Mouse (Mus musculus): ENCODE data around the gene Six5. TPM values are rescaled to one million over a fixed set of nuclear protein-coding genes. Genes with fewer than 3 reads are reported as not detected.
A peak's percentile ranks its signal among the peaks of the same experiment; 100 is the strongest.

Six5 gene
- polyA plus RNA-seq, 1 experiment from 2014 or later = 2.5 TPM

DNA sequence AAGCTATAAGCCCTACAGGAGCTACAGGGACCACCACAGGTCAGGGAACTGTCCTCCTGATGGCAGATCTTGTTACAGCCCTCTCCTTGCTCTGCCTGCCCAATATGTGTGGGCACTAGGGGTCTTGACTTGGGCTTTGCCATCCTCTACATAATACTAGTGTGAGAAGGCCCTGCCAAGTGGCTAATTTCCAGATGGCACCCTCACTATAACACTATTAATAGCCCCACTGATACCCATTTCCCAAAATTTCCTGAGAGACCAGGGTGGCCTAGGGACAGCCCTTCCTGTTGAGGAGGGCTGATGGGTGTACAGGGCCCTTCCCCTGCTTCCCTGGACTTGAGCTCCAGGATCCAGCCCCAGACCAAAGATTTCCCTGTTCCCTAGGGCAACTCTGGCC, 3.5 kb downstream of the Six5 start:
- H3K36me3 ChIP-seq (replicated peaks; ENCODE audit: control insufficient read depth, insufficient read depth) = no peaks in the 10 kb centered on the region
- ATAC-seq (ENCODE audit: low FRiP score) = no peak
- H3K27me3 ChIP-seq (ENCODE audit: control insufficient read depth, insufficient read depth, low read length) = peaks cover 13% of the 10 kb centered on the region; the same call in 1 of the 2 replicates
- H3K4me2 ChIP-seq (replicated peaks) = no peak overlapping the region
- DNase-seq (ENCODE audit: low spot score) = no peak
- no peak overlapping the region for H3K4me3 ChIP-seq (replicated peaks; ENCODE audit: low read length)
- peaks cover 20% of the 10 kb centered on the region; the same call in 1 of the 2 replicates for H3K4me1 ChIP-seq (replicated peaks; ENCODE audit: control insufficient read depth, insufficient read depth, low read length)
- no peak overlapping the region for H3K9ac ChIP-seq
- H3K9me3 ChIP-seq (ENCODE audit: control insufficient read depth, low read length) = no peaks in the 10 kb centered on the region
- H3K27ac ChIP-seq = no peak overlapping the region

DNA sequence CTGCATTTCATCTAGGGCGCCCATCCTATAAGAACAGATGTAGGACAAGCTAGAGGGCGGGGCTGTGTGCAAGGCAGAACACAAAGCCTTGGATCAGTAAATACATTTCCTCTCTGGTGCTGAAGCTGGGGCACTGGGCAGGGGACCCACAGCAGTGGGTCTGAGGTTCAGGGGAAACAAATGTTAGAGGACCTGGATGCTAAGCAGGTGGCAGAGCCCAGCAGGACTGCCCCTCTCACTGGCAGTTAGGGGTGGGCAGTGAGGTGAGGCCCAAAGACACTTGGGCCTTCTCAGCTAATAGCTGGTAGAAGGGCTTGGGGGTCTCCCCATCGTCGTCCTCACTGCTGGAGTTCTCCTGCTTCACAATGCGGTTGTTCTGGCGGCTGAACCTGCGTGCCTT, 4.4 kb downstream of the Six5 start:
- Histone ChIP-seq H3K27me3 (ENCODE audit: control insufficient read depth, insufficient read depth, low read length) (peaks cover 13% of the 10 kb centered on the region; the same call in 1 of the 2 replicates), H3K4me2 (replicated peaks) (no peak overlapping the region), H3K27ac (no peak overlapping the region), H3K4me3 (replicated peaks; ENCODE audit: low read length) (no peak overlapping the region), H3K9me3 (ENCODE audit: control insufficient read depth, low read length) (no peaks in the 10 kb centered on the region), H3K4me1 (replicated peaks; ENCODE audit: control insufficient read depth, insufficient read depth, low read length) (peaks cover 12% of the 10 kb centered on the region; the same call in 1 of the 2 replicates), H3K9ac (no peak overlapping the region), H3K36me3 (replicated peaks; ENCODE audit: control insufficient read depth, insufficient read depth) (no peaks in the 10 kb centered on the region)
- DNase-seq (ENCODE audit: low spot score) = no peak
- no peak for ATAC-seq (ENCODE audit: low FRiP score)
- WGBS = 54% methylated on average over 7 of the region's 7 CpGs

- ATAC-seq (ENCODE audit: low FRiP score) = no peak
- H3K9me3 ChIP-seq (ENCODE audit: control insufficient read depth, low read length) = no peaks in the 10 kb centered on the region
- no peaks in the 10 kb centered on the region for H3K36me3 ChIP-seq (replicated peaks; ENCODE audit: control insufficient read depth, insufficient read depth)
- no peak for DNase-seq (ENCODE audit: low spot score)
- peaks cover 11% of the 10 kb centered on the region; the same call in 1 of the 2 replicates for H3K4me1 ChIP-seq (replicated peaks; ENCODE audit: control insufficient read depth, insufficient read depth, low read length)
- H3K4me3 ChIP-seq (replicated peaks; ENCODE audit: low read length) = no peak overlapping the region
- no peak overlapping the region for H3K27ac ChIP-seq
- H3K27me3 ChIP-seq (ENCODE audit: control insufficient read depth, insufficient read depth, low read length) = peaks cover 3% of the 10 kb centered on the region; the same call in 1 of the 2 replicates
- H3K9ac ChIP-seq = no peak overlapping the region
- no peak overlapping the region for H3K4me2 ChIP-seq (replicated peaks)
- 94% methylated on average over 1 of the region's 1 CpGs for WGBS
Observed at GRCm38 (mm10) chr7:19100290-19100689, 5.9 kb downstream of the Six5 start.

DNA sequence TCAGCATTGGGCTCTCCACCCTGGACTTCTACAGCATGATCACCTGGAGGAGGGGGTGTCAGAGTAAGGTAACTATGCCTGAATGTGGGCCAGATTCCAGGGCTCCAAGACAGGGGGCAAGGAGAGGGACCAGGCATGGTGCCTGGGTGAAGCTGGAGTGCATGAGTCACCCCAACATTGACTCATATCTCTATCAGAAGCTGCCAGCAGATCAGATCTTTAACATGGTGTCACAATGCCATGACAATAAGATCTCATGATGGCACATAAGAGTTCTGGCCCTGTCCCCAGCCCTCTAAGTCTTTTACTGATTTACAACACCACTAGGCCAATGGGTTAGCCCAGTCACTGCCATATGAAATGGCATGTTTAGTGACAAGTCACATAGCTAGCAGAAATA, 9.3 kb downstream of the Six5 start:
- no peak overlapping the region for H3K4me2 ChIP-seq (replicated peaks)
- no peaks in the 10 kb centered on the region for H3K4me1 ChIP-seq (replicated peaks; ENCODE audit: control insufficient read depth, insufficient read depth, low read length)
- ATAC-seq (ENCODE audit: low FRiP score) (no peak), DNase-seq (ENCODE audit: low spot score) (no peak)
- no peak overlapping the region for H3K4me3 ChIP-seq (replicated peaks; ENCODE audit: low read length)
- H3K9ac ChIP-seq = no peak overlapping the region
- no peaks in the 10 kb centered on the region for H3K9me3 ChIP-seq (ENCODE audit: control insufficient read depth, low read length)
- no peaks in the 10 kb centered on the region for H3K36me3 ChIP-seq (replicated peaks; ENCODE audit: control insufficient read depth, insufficient read depth)
- no peaks in the 10 kb centered on the region for H3K27me3 ChIP-seq (ENCODE audit: control insufficient read depth, insufficient read depth, low read length)
- H3K27ac ChIP-seq = no peak overlapping the region

GRCm38 (mm10) chr7:19104486-19104885, 10.1 kb downstream of the Six5 start:
- DNase-seq (ENCODE audit: low spot score) (no peak), ATAC-seq (ENCODE audit: low FRiP score) (no peak)
- Histone ChIP-seq H3K9me3 (ENCODE audit: control insufficient read depth, low read length) (no peaks in the 10 kb centered on the region), H3K27ac (no peak overlapping the region), H3K27me3 (ENCODE audit: control insufficient read depth, insufficient read depth, low read length) (no peaks in the 10 kb centered on the region), H3K4me1 (replicated peaks; ENCODE audit: control insufficient read depth, insufficient read depth, low read length) (no peaks in the 10 kb centered on the region), H3K4me3 (replicated peaks; ENCODE audit: low read length) (no peak overlapping the region), H3K36me3 (replicated peaks; ENCODE audit: control insufficient read depth, insufficient read depth) (no peaks in the 10 kb centered on the region), H3K4me2 (replicated peaks) (no peak overlapping the region), H3K9ac (no peak overlapping the region)
- 83% methylated on average over 2 of the region's 2 CpGs for WGBS

GRCm38 (mm10) chr7:19107436-19107835, 13.0 kb downstream of the Six5 start:
- Histone ChIP-seq H3K4me2 (replicated peaks) (no peak overlapping the region), H3K4me1 (replicated peaks; ENCODE audit: control insufficient read depth, insufficient read depth, low read length) (no peaks in the 10 kb centered on the region), H3K27ac (no peak overlapping the region), H3K27me3 (ENCODE audit: control insufficient read depth, insufficient read depth, low read length) (no peaks in the 10 kb centered on the region), H3K36me3 (replicated peaks; ENCODE audit: control insufficient read depth, insufficient read depth) (no peaks in the 10 kb centered on the region), H3K9ac (no peak overlapping the region), H3K9me3 (ENCODE audit: control insufficient read depth, low read length) (no peaks in the 10 kb centered on the region), H3K4me3 (replicated peaks; ENCODE audit: low read length) (no peak overlapping the region)
- DNase-seq (ENCODE audit: low spot score) (no peak), ATAC-seq (ENCODE audit: low FRiP score) (no peak)
- 51% methylated on average over 3 of the region's 3 CpGs for WGBS

GRCm38 (mm10) chr7:19109565-19109964, 15.2 kb downstream of the Six5 start:
- H3K9ac ChIP-seq = no peak overlapping the region
- 81% methylated on average over 1 of the region's 1 CpGs for WGBS
- no peak for ATAC-seq (ENCODE audit: low FRiP score)

DNA sequence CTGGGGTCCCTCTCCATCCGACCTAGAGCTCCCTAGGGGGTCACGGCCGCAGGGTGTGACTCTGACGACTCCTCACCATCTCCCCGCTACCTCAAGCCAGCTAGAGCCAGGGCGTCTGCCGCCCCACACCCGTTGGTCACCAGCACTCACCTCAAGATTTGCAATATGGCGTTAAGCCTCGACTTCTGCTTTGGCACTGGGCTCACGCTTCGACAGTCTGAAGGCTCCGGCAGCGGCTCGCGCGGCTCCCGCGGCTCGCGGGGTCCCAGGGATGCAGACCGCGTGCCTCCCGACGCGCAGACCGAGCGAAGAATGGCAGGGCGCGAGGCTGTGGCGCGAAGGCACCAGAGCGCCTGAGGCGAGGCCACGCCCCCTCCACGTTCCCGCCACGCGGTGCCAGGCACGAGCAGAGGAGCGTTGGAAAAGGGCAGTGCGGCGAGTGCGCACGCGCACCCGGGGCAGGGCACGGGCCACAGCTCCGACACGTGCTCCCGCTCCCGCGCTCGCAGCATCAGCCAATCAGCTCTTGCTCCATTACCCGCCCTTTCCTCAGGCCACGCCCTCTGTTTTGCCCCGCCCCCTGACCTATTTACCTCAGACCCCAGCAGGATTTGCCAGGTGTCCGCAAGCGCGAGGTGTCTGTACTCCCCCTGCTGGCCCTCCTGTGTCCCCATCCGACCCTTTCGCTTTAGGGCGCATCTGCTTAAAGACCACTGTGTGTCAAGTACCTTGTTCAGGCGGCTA, 23.8 kb downstream of the Six5 start, which contains the start of gene Gm4969:
TSS of gene Gm4969 (minus strand) at position 341 of the 744 bp plus-strand sequence.
- Histone ChIP-seq H3K4me1 (replicated peaks; ENCODE audit: control insufficient read depth, insufficient read depth, low read length) (peaks cover 11% of the 10 kb centered on the region), H3K4me2 (replicated peaks) (peak within 1 kb of the TSS; percentile 49), H3K4me3 (replicated peaks; ENCODE audit: low read length) (peak within 1 kb of the TSS; percentile 27), H3K9me3 (ENCODE audit: control insufficient read depth, low read length) (0 out of 2 replicates have a peak, but pooled peaks cover 3% of the 10 kb centered on the region), H3K27ac (no peak within 1 kb of the TSS), H3K27me3 (ENCODE audit: control insufficient read depth, insufficient read depth, low read length) (no peaks in the 10 kb centered on the region), H3K36me3 (replicated peaks; ENCODE audit: control insufficient read depth, insufficient read depth) (no peaks in the 10 kb centered on the region), H3K9ac (peak within 1 kb of the TSS; percentile 13; the same call in 1 of the 2 replicates)
- ATAC-seq (ENCODE audit: low FRiP score) = peak; percentile 61
- peak; percentile 70 for DNase-seq (ENCODE audit: low spot score)
- 20% methylated on average over 57 of the region's 64 CpGs for WGBS

More at GRCm38 (mm10) chr7:19109565-19109964, 15.2 kb downstream of the Six5 start:
- DNase-seq (ENCODE audit: low spot score) = no peak
- Histone ChIP-seq H3K4me2 (replicated peaks) (no peak overlapping the region), H3K27me3 (ENCODE audit: control insufficient read depth, insufficient read depth, low read length) (no peaks in the 10 kb centered on the region), H3K4me3 (replicated peaks; ENCODE audit: low read length) (no peak overlapping the region), H3K36me3 (replicated peaks; ENCODE audit: control insufficient read depth, insufficient read depth) (no peaks in the 10 kb centered on the region), H3K4me1 (replicated peaks; ENCODE audit: control insufficient read depth, insufficient read depth, low read length) (no peaks in the 10 kb centered on the region), H3K27ac (no peak overlapping the region), H3K9me3 (ENCODE audit: control insufficient read depth, low read length) (no peaks in the 10 kb centered on the region)

DNA sequence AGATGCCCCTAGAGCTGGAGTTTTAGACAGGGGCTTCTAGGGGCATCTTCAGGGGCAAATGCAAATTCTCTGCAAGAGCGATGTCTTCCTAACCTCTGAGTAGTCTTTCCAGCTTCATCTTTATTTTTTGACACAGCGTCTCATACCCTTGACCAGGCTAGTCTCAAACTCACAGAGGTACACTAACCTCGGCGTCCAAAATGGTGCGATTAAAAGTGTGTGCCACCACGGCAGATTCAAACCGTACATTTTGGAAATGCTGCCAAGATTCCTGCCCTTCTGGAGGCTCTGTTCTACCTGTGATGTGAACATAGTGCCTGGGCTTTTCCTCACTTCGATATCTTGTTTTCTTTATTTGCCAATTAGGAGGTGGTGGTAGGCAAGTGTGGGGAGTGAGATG, 24.7 kb downstream of the Six5 start:
- 92% methylated on average over 8 of the region's 8 CpGs for WGBS
- ATAC-seq (ENCODE audit: low FRiP score) (peak; percentile 0; the same call in 1 of the 2 replicates), DNase-seq (ENCODE audit: low spot score) (no peak)
- Histone ChIP-seq H3K27me3 (ENCODE audit: control insufficient read depth, insufficient read depth, low read length) (no peaks in the 10 kb centered on the region), H3K36me3 (replicated peaks; ENCODE audit: control insufficient read depth, insufficient read depth) (no peaks in the 10 kb centered on the region), H3K27ac (no peak overlapping the region), H3K9me3 (ENCODE audit: control insufficient read depth, low read length) (0 out of 2 replicates have a peak, but pooled peaks cover 3% of the 10 kb centered on the region), H3K9ac (no peak overlapping the region), H3K4me2 (replicated peaks) (peak overlapping the region; percentile 17), H3K4me1 (replicated peaks; ENCODE audit: control insufficient read depth, insufficient read depth, low read length) (peaks cover 11% of the 10 kb centered on the region), H3K4me3 (replicated peaks; ENCODE audit: low read length) (no peak overlapping the region)
